Mouse (Mus musculus) forebrain, embryonic 14.5 days (tissue): ENCODE data around the gene Mafk. TPM values are rescaled to one million over a fixed set of nuclear protein-coding genes. Genes with fewer than 3 reads are reported as not detected.

ENCODE experiments used
- ATAC-seq: fragments of 200-750 bp; cut with Nextera tagmentation; 2 replicates; pipeline ENCODE4 v1.8.0; 2017; ENCODE audit warnings: mild to moderate bottlenecking, moderate library complexity
- DNase-seq: peaks from one replicate; pipeline ENCODE4 v3.0.0-alpha.2; 2015; ENCODE audit warnings: low spot score
- H3K27ac ChIP-seq: fragments of 300-500 bp; sonication (generic); 2 replicates; pipeline ENCODE4 v1.5.1; 2014; ENCODE audit warnings: low read depth, mild to moderate bottlenecking, control low read depth, low read length, moderate library complexity
- H3K27me3 ChIP-seq: fragments of 300-500 bp; sonication (generic); replicated peaks from 2 replicates; pipeline ENCODE4 v1.6.1; 2014; ENCODE audit warnings: low read length, control low read depth, mixed read lengths; ENCODE audit not compliant: control insufficient read depth, insufficient read depth
- H3K36me3 ChIP-seq: fragments of 300-500 bp; sonication (generic); 2 replicates; pipeline ENCODE4 v1.6.1; 2014; ENCODE audit warnings: low read length, control low read depth; ENCODE audit not compliant: control insufficient read depth, insufficient read depth
- H3K4me1 ChIP-seq: fragments of 300-500 bp; sonication (generic); 2 replicates; pipeline ENCODE4 v1.6.1; 2014; ENCODE audit warnings: antibody characterized with exemption, low read length, control low read depth; ENCODE audit not compliant: control insufficient read depth, insufficient read depth
- H3K4me2 ChIP-seq: fragments of 300-500 bp; sonication (generic); 2 replicates; pipeline ENCODE4 v1.6.1; 2014; ENCODE audit warnings: mild to moderate bottlenecking, control low read depth, low read length
- H3K4me3 ChIP-seq: fragments of 300-500 bp; sonication (generic); 2 replicates; pipeline ENCODE4 v1.5.1; 2014; ENCODE audit warnings: low read depth, low read length, control low read depth
- H3K9ac ChIP-seq: fragments of 300-500 bp; sonication (generic); 2 replicates; pipeline ENCODE4 v1.6.1; 2014; ENCODE audit warnings: mild to moderate bottlenecking, low read length, control low read depth, moderate library complexity
- H3K9me3 ChIP-seq: fragments of 300-500 bp; sonication (generic); replicated peaks from 2 replicates; pipeline ENCODE4 v1.6.1; 2016; ENCODE audit warnings: low read length, control low read depth, mixed read lengths; ENCODE audit not compliant: control insufficient read depth
- WGBS: fragments of 180-500 bp; shearing (Covaris S2); extraction: QIAGEN DNeasy Blood & Tissue Kit; methylation state at CpG from one replicate; pipeline ENCODE4 v1.1.7; 2014; 5-methylcytosine and 5-hydroxymethylcytosine counted together
- polyA plus RNA-seq: library from polyadenylated mRNA; unstranded; fragments of >200 nt; fragmentation: Nextera tagmentation; extraction: Ambion mirVana; gene quantifications from 2 replicates; pipeline ENCODE4 v1.2.1, GENCODE M21; 2014

Mafk gene
- polyA plus RNA-seq, 1 experiment from 2014 or later = 7.5 TPM

GRCm38 (mm10) chr5:139819538-139820181, 28.3 kb downstream of the Mafk start, which contains the start of gene Tmem184a:
Tmem184a (minus strand) TSS chr5:139819917.
- Histone ChIP-seq H3K4me1 (no peaks in the 10 kb centered on the region), H3K9ac (no peak within 1 kb of the TSS), H3K27me3 (no peaks in the 10 kb centered on the region), H3K4me2 (no peak within 1 kb of the TSS), H3K27ac (no peak within 1 kb of the TSS), H3K9me3 (no peaks in the 10 kb centered on the region), H3K36me3 (peaks cover 25% of the 10 kb centered on the region), H3K4me3 (no peak within 1 kb of the TSS)
- ATAC-seq = no peak
- DNase-seq = no peak
- WGBS = 92% methylated on average over 9 of the region's 9 CpGs

GRCm38 (mm10) chr5:139821466-139822459, 30.4 kb downstream of the Mafk start:
- Histone ChIP-seq H3K36me3 (peaks cover 25% of the 10 kb centered on the region), H3K9me3 (no peaks in the 10 kb centered on the region), H3K4me2 (no peak overlapping the region), H3K4me3 (no peak overlapping the region), H3K4me1 (peaks cover 9% of the 10 kb centered on the region; the same call in 1 of the 2 replicates), H3K9ac (no peak overlapping the region), H3K27me3 (no peaks in the 10 kb centered on the region), H3K27ac (no peak overlapping the region)
- 86% methylated on average over 12 of the region's 12 CpGs for WGBS
- DNase-seq = no peak
- ATAC-seq = no peak

GRCm38 (mm10) chr5:139824531-139824930, 33.2 kb downstream of the Mafk start:
- H3K9me3 ChIP-seq = no peaks in the 10 kb centered on the region
- no peak overlapping the region for H3K4me2 ChIP-seq
- ATAC-seq (no peak), DNase-seq (no peak)
- H3K4me1 ChIP-seq = peaks cover 9% of the 10 kb centered on the region; the same call in 1 of the 2 replicates
- peaks cover 25% of the 10 kb centered on the region for H3K36me3 ChIP-seq
- no peaks in the 10 kb centered on the region for H3K27me3 ChIP-seq
- WGBS = 90% methylated on average over 10 of the region's 10 CpGs
- no peak overlapping the region for H3K27ac ChIP-seq
- no peak overlapping the region for H3K4me3 ChIP-seq
- no peak overlapping the region for H3K9ac ChIP-seq

GRCm38 (mm10) chr5:139825947-139826346, 34.6 kb downstream of the Mafk start:
- WGBS = 43% methylated on average over 11 of the region's 11 CpGs

GRCm38 (mm10) chr5:139826357-139827055, 35.2 kb downstream of the Mafk start, which contains the start of the genes Gm26938 and Psmg3:
Gm26938 (minus strand) TSS chr5:139826407.
Psmg3 (minus strand) TSS chr5:139826885.
- no peaks in the 10 kb centered on the region for H3K27me3 ChIP-seq
- H3K4me2 ChIP-seq = peak within 1 kb of the TSS; percentile 93
- peak within 1 kb of the TSS; percentile 86 for H3K9ac ChIP-seq
- no peaks in the 10 kb centered on the region for H3K9me3 ChIP-seq
- H3K4me1 ChIP-seq = peaks cover 9% of the 10 kb centered on the region; the same call in 1 of the 2 replicates
- H3K36me3 ChIP-seq = peaks cover 24% of the 10 kb centered on the region
- H3K27ac ChIP-seq = peak within 1 kb of the TSS; percentile 77
- peak within 1 kb of the TSS; percentile 84 for H3K4me3 ChIP-seq
- DNase-seq = peak; percentile 86
- ATAC-seq = peak; percentile 93
- whole genome bisulfite sequencing = 1% methylated on average over 43 of the region's 43 CpGs

More at GRCm38 (mm10) chr5:139825947-139826346, 34.6 kb downstream of the Mafk start:
- ATAC-seq (peak; percentile 23), DNase-seq (no peak)
- peak overlapping the region; percentile 86 for H3K9ac ChIP-seq
- H3K4me2 ChIP-seq = peak overlapping the region; percentile 93
- H3K36me3 ChIP-seq = peaks cover 25% of the 10 kb centered on the region
- H3K9me3 ChIP-seq = no peaks in the 10 kb centered on the region
- H3K27ac ChIP-seq = peak overlapping the region; percentile 77; the same call in 1 of the 2 replicates
- peaks cover 9% of the 10 kb centered on the region; the same call in 1 of the 2 replicates for H3K4me1 ChIP-seq
- H3K27me3 ChIP-seq = no peaks in the 10 kb centered on the region
- H3K4me3 ChIP-seq = peak overlapping the region; percentile 84

GRCm38 (mm10) chr5:139827593-139827992, 36.3 kb downstream of the Mafk start:
- WGBS = 89% methylated on average over 1 of the region's 1 CpGs
- Histone ChIP-seq H3K9me3 (no peaks in the 10 kb centered on the region), H3K9ac (no peak overlapping the region), H3K4me3 (no peak overlapping the region), H3K4me2 (no peak overlapping the region), H3K4me1 (peaks cover 9% of the 10 kb centered on the region; the same call in 1 of the 2 replicates), H3K27ac (no peak overlapping the region), H3K27me3 (no peaks in the 10 kb centered on the region), H3K36me3 (peaks cover 13% of the 10 kb centered on the region)
- DNase-seq = no peak
- no peak for ATAC-seq

GRCm38 (mm10) chr5:139829384-139829783, 38.1 kb downstream of the Mafk start:
- Histone ChIP-seq H3K27me3 (no peaks in the 10 kb centered on the region), H3K4me1 (peaks cover 9% of the 10 kb centered on the region; the same call in 1 of the 2 replicates), H3K9me3 (no peaks in the 10 kb centered on the region), H3K4me3 (no peak overlapping the region), H3K4me2 (no peak overlapping the region), H3K36me3 (no peaks in the 10 kb centered on the region), H3K9ac (no peak overlapping the region), H3K27ac (no peak overlapping the region)
- DNase-seq (no peak), ATAC-seq (no peak)
- 84% methylated on average over 13 of the region's 13 CpGs for WGBS

GRCm38 (mm10) chr5:139830734-139831133, 39.4 kb downstream of the Mafk start:
- H3K27ac ChIP-seq = no peak overlapping the region
- peaks cover 3% of the 10 kb centered on the region; the same call in 1 of the 2 replicates for H3K4me1 ChIP-seq
- H3K9ac ChIP-seq = no peak overlapping the region
- H3K4me2 ChIP-seq = no peak overlapping the region
- DNase-seq (no peak), ATAC-seq (no peak)
- no peaks in the 10 kb centered on the region for H3K27me3 ChIP-seq
- WGBS = 87% methylated on average over 3 of the region's 3 CpGs
- no peak overlapping the region for H3K4me3 ChIP-seq
- H3K9me3 ChIP-seq = no peaks in the 10 kb centered on the region
- H3K36me3 ChIP-seq = no peaks in the 10 kb centered on the region
